In the genomic region with DNA sequence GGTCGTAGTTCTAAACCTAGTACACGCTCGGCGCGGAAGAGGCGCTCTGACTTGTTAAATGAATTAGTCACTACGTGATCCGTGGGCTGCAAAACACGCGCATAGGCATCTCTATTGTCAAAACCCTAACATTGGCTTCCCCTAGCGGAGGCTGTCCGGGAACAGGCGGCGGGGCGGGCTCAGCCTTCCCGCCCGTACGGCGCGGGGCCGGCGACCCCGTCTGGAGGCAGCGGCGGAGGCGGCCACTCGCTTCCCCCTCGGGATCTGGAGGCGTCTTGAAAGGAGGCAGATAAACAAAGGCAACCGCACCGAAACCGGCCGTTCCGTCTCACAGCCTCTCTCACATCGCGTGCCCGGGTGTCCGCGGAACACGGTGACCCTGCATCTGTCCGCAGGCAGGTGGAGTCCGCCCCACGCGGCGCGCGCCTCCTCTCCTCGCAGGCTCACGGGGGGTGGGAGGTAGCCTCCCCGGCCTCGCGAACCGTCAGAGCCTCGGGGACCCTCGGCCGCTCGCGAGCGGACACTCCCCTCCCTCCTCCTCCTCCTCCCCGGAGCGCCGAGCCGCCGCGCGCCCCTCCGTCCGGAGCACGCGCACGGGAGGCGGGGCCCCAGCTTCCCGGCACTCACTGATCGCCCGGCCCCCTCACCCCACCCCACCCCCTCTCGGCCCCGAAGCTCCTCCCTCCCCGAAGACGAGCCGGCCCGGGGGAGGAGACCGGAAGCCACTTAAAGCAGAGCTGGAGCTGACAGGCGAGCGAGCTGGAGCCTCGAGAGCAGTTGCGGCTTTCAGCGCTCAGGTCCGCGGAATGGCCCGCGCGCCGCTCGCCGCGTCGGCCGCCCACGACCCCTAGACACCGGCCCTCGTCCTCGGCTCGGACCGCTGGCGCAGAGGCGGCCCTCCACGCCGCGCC, we compare ENCODE assay signal across 8 mouse cellular contexts. TPM values are rescaled to one million over a fixed set of nuclear protein-coding genes. Genes with fewer than 3 reads are reported as not detected.
DNase-seq lines count a peak whose midpoint lies in the region; ATAC-seq and TF ChIP-seq lines count a peak whose summit lies in the region.

A gene (plus strand): TSS at position 720 of the 911 bp plus-strand sequence.

- no peaks in the 10 kb centered on the region for H3K27me3 ChIP-seq in hindbrain, postnatal 0 days (ENCODE audit: insufficient read depth, low read length)

- peak within 1 kb of the TSS; percentile 95 for H3K4me3 ChIP-seq in gastrocnemius, adult 2 months
- peak within 1 kb of the TSS; percentile 91 for H3K4me3 ChIP-seq in hindbrain, postnatal 0 days (ENCODE audit: low read length)
- H3K4me3 ChIP-seq in left cerebral cortex, adult 2 months: peak within 1 kb of the TSS; percentile 93

- peak; percentile 60 for TF ChIP-seq CTCF in gastrocnemius, adult 2 months (IDR thresholded peaks at IDR 0.05)
- TF ChIP-seq CTCF in hindbrain, postnatal 0 days (IDR thresholded peaks at IDR 0.05; ENCODE audit: low read depth): peak; percentile 61
- peak; percentile 42 for TF ChIP-seq CTCF in left cerebral cortex, adult 2 months (IDR thresholded peaks at IDR 0.05)

- ATAC-seq in common myeloid progenitor, adult 5-6 weeks (replicated peaks; ENCODE audit: low read depth, poor library complexity, severe bottlenecking): peak; percentile 70
- ATAC-seq in hindbrain, postnatal 0 days: peak; percentile 96
- peak; percentile 75 for ATAC-seq in megakaryocyte, adult 5-6 weeks (ENCODE audit: poor library complexity, severe bottlenecking)

- WGBS in hindbrain, postnatal 0 days: under 1% methylated on average over 90 of the region's 109 CpGs

- no peaks in the 10 kb centered on the region for H3K9me3 ChIP-seq in hindbrain, postnatal 0 days (ENCODE audit: low read length)

- DNase-seq in ZHBTc4 (ENCODE audit: low read depth, low spot score): peak; percentile 97
- DNase-seq in gastrocnemius, adult 2 months: peak; percentile 96
- peak; percentile 96 for DNase-seq in hindbrain, postnatal 0 days (ENCODE audit: low spot score)
- DNase-seq in left cerebral cortex, adult 2 months (ENCODE audit: extremely low spot score in 1 of 2, low spot score in 2 of 2): peak; percentile 87 to 90
- peak; percentile 81 to 85 for DNase-seq in right cerebral cortex, adult 2 months (ENCODE audit: low spot score in 2 of 2)
- peak; percentile 92 for DNase-seq in urinary bladder, postnatal 14 days (ENCODE audit: low spot score)

- peak within 1 kb of the TSS; percentile 59 for H3K4me2 ChIP-seq in hindbrain, postnatal 0 days (ENCODE audit: low read depth, low read length)

- H3K36me3 ChIP-seq in hindbrain, postnatal 0 days (ENCODE audit: insufficient read depth, low read length): no peaks in the 10 kb centered on the region

- H3K9ac ChIP-seq in hindbrain, postnatal 0 days (replicated peaks; ENCODE audit: low read length): peak within 1 kb of the TSS; percentile 81

- no peaks in the 10 kb centered on the region for H3K4me1 ChIP-seq in hindbrain, postnatal 0 days (ENCODE audit: insufficient read depth, low read length)

- peak within 1 kb of the TSS; percentile 99 for H3K27ac ChIP-seq in gastrocnemius, adult 2 months
- H3K27ac ChIP-seq in hindbrain, postnatal 0 days: peak within 1 kb of the TSS; percentile 99
- H3K27ac ChIP-seq in left cerebral cortex, adult 2 months: peak within 1 kb of the TSS; percentile 96

- intact Hi-C loops in gastrocnemius, adult 2 months (cut with DNase I): loop anchor here (2.0 to 5.0 kb wide), 6 partner anchors 55 to 401 kb away; no protein-coding TSS in a partner anchor
- intact Hi-C loops in left cerebral cortex, adult 2 months (cut with DNase I): loop anchor here (1.0 to 5.0 kb wide), 7 partner anchors 59 to 401 kb away; a partner anchor contains a TSS

RNA-seq across cellular contexts. Expression of the gene that starts here (rescaled TPM):
- total RNA-seq in common myeloid progenitor, adult 5-6 weeks (2017): 23.1 and 27.2 TPM in 2 replicates
- 10 to 100 TPM; 10.1 to 24.8 TPM for total RNA-seq in gastrocnemius, adult 2 months (2021)
- total RNA-seq in hindbrain, postnatal 0 days (2014; rRNA removed): 21.6 and 23.7 TPM in 2 replicates
- polyA plus RNA-seq in hindbrain, postnatal 0 days (2015; fragmentation: Nextera tagmentation; extraction: Ambion mirVana): 21.6 and 22.0 TPM in 2 replicates
- 10 to 100 TPM; 14.9 to 25.6 TPM for total RNA-seq in left cerebral cortex, adult 2 months (2021)
- 27.1 and 31.3 TPM in 2 replicates for total RNA-seq in megakaryocyte, adult 5-6 weeks (2015)
- total RNA-seq in megakaryocyte, adult 5-6 weeks (2017): 23.4 and 30.3 TPM in 2 replicates

Comparison
In these comparisons a context has a peak if more than half of its experiments do, and no peak if none do; other contexts are left out.
1. Peak in every context shown above with its lines: DNase-seq, ATAC-seq, H3K4me3 ChIP-seq and H3K27ac ChIP-seq.